Mouse (Mus musculus) MN1 (cell line): ENCODE results near the gene Tshr.
"Not testable (repeated sequence)": the region's sequence is repeated elsewhere in the genome, so short reads cannot be mapped to it uniquely, and the experiment has no call there.

Experiments used
- DNase-seq: peaks from one replicate; pipeline ENCODE4 v3.0.0-alpha.2; 2016; ENCODE audit warnings: low spot score

The Tshr gene

GRCm38 (mm10) chr12:91496226-91496558 lies 111.8 kb downstream of the Tshr start:
- DNase-seq: peak; percentile 48

GRCm38 (mm10) chr12:91500475-91500874 lies 116.1 kb downstream of the Tshr start:
- DNase-seq: no peak

GRCm38 (mm10) chr12:91511766-91512165 lies 127.4 kb downstream of the Tshr start:
- no peak for DNase-seq

GRCm38 (mm10) chr12:91513980-91514379 lies 129.6 kb downstream of the Tshr start:
- no peak for DNase-seq

- DNase-seq: no peak
Observed at GRCm38 (mm10) chr12:91517808-91518207, 133.4 kb downstream of the Tshr start.

GRCm38 (mm10) chr12:91523626-91524025 lies 139.3 kb downstream of the Tshr start:
- no peak for DNase-seq

GRCm38 (mm10) chr12:91534514-91534913 lies 150.2 kb downstream of the Tshr start:
- DNase-seq: no peak

- DNase-seq: no peak
Observed at GRCm38 (mm10) chr12:91540202-91540601, 155.8 kb downstream of the Tshr start.

GRCm38 (mm10) chr12:91549471-91549870 lies 165.1 kb downstream of the Tshr start:
- DNase-seq: no peak

- DNase-seq: peak; percentile 63
Observed at GRCm38 (mm10) chr12:91551773-91552526, 167.6 kb downstream of the Tshr start.

- DNase-seq: not testable (repeated sequence)
Observed at GRCm38 (mm10) chr12:91557358-91558005, 173.1 kb downstream of the Tshr start.

- not testable (repeated sequence) for DNase-seq
Observed at GRCm38 (mm10) chr12:91558152-91558551, 173.8 kb downstream of the Tshr start.

GRCm38 (mm10) chr12:91567145-91567544 lies 182.8 kb downstream of the Tshr start:
- DNase-seq: no peak

- DNase-seq: no peak
Observed at GRCm38 (mm10) chr12:91569255-91569654, 184.9 kb downstream of the Tshr start.

GRCm38 (mm10) chr12:91571708-91572107 lies 187.3 kb downstream of the Tshr start:
- DNase-seq: no peak

- no peak for DNase-seq
Observed at GRCm38 (mm10) chr12:91579665-91580064, 195.3 kb downstream of the Tshr start.

- DNase-seq: no peak
Observed at GRCm38 (mm10) chr12:91581204-91582070, 197.1 kb downstream of the Tshr start.

- no peak for DNase-seq
Observed at GRCm38 (mm10) chr12:91582362-91583002, 198.1 kb downstream of the Tshr start.

GRCm38 (mm10) chr12:91583409-91583808 lies 199.0 kb downstream of the Tshr start:
- no peak for DNase-seq

- no peak for DNase-seq
Observed at GRCm38 (mm10) chr12:91585206-91585605, 200.8 kb downstream of the Tshr start.

GRCm38 (mm10) chr12:91585815-91586214 lies 201.5 kb downstream of the Tshr start:
- not testable (repeated sequence) for DNase-seq

GRCm38 (mm10) chr12:91587077-91587476 lies 202.7 kb downstream of the Tshr start:
- DNase-seq: no peak
